In genomic region chr19:32292782-32293776, GRCm38 (mm10) we compare ENCODE assay signal across 10 mouse cellular contexts.
DNase-seq lines count a peak whose midpoint lies in the region; ATAC-seq and TF ChIP-seq lines count a peak whose summit lies in the region.
"Had no signal": no experiment of that assay in that cellular context is flagged by ENCODE, and none has a peak within 500 bp of the region (broad histone marks: within the 10 kb centered on the region; RNA-seq: fewer than 3 reads in every experiment).

No protein-coding gene starts in this region.

- H3K36me3 ChIP-seq in heart, embryonic 11.5 days (ENCODE audit: control insufficient read depth, insufficient read depth, low read length) = no peaks in the 10 kb centered on the region
- no peaks in the 10 kb centered on the region for H3K36me3 ChIP-seq in lung, embryonic 16.5 days (ENCODE audit: control insufficient read depth, insufficient read depth, low read length)
- H3K36me3 ChIP-seq in heart, postnatal 0 days (replicated peaks; ENCODE audit: control insufficient read depth, insufficient read depth, low read length) = no peaks in the 10 kb centered on the region
- no peaks in the 10 kb centered on the region for H3K36me3 ChIP-seq in myocyte (ENCODE audit: control insufficient read depth, insufficient read depth)
- H3K36me3 ChIP-seq: embryonic facial prominence, embryonic 13.5 days; limb, embryonic 12.5 days had no signal

- no peak for TF ChIP-seq EP300 in heart, postnatal 0 days (IDR thresholded peaks at IDR 0.05; ENCODE audit: low read depth)

- ATAC-seq in heart, embryonic 11.5 days (replicated peaks; ENCODE audit: insufficient number of reproducible peaks, low FRiP score, low TSS enrichment) = no peak
- ATAC-seq in lung, embryonic 16.5 days (ENCODE audit: low read depth) = no peak
- no peak for ATAC-seq in heart, postnatal 0 days (ENCODE audit: insufficient read depth, low read depth)
- ATAC-seq in erythroid progenitor cell, adult 5-6 weeks (replicated peaks; ENCODE audit: low FRiP score, poor library complexity, severe bottlenecking) = no peak

- DNase-seq in heart, postnatal 36 days = no peak
- DNase-seq in lung, postnatal 4 days = no peak
- no peak for DNase-seq in heart, postnatal 0 days (ENCODE audit: low spot score)
- DNase-seq in cerebellum, adult 2 months = no peak

- peak overlapping the region; percentile 59 for H3K27ac ChIP-seq in heart, embryonic 11.5 days (ENCODE audit: low read depth, low read length)
- peak overlapping the region; percentile 47 for H3K27ac ChIP-seq in lung, embryonic 16.5 days (ENCODE audit: low read length)
- peak overlapping the region; percentile 76 for H3K27ac ChIP-seq in heart, postnatal 0 days (ENCODE audit: low read depth)
- H3K27ac ChIP-seq in cerebellum, adult 2 months (ENCODE audit: insufficient read depth, low read length) = no peak overlapping the region
- H3K27ac ChIP-seq: embryonic facial prominence, embryonic 13.5 days had no signal

- no peak for TF ChIP-seq POLR2A in myocyte (IDR thresholded peaks at IDR 0.05; ENCODE audit: insufficient read length, low read depth)
- no peak for TF ChIP-seq POLR2A in cerebellum, adult 2 months (IDR thresholded peaks at IDR 0.05; ENCODE audit: borderline replicate concordance, insufficient read depth, low read length)

- intact Hi-C loops in heart, postnatal 36 days (cut with DNase I) = no loop called here

- 71% methylated on average over 12 of the region's 12 CpGs for WGBS in heart, embryonic 11.5 days (ENCODE audit: insufficient replicate concordance)
- 71% methylated on average over 12 of the region's 12 CpGs for WGBS in lung, embryonic 16.5 days
- 51% methylated on average over 12 of the region's 12 CpGs for WGBS in heart, postnatal 0 days
- 75% methylated on average over 12 of the region's 12 CpGs for WGBS in cerebellum, adult 2 months

- H3K9me3 ChIP-seq in heart, embryonic 11.5 days (replicated peaks; ENCODE audit: control insufficient read depth, low read length) = no peaks in the 10 kb centered on the region
- H3K9me3 ChIP-seq in lung, embryonic 16.5 days (ENCODE audit: control insufficient read depth, low read length) = no peaks in the 10 kb centered on the region
- H3K9me3 ChIP-seq in heart, postnatal 0 days (replicated peaks; ENCODE audit: control insufficient read depth, low read length) = no peaks in the 10 kb centered on the region
- H3K9me3 ChIP-seq: embryonic facial prominence, embryonic 13.5 days; limb, embryonic 12.5 days had no signal

- H3ac ChIP-seq in myocyte (ENCODE audit: control insufficient read depth, insufficient read length) = no peak overlapping the region

- H3K9ac ChIP-seq in heart, embryonic 11.5 days (ENCODE audit: low read depth, low read length) = no peak overlapping the region
- H3K9ac ChIP-seq in lung, embryonic 16.5 days (ENCODE audit: low read length) = no peak overlapping the region
- H3K9ac ChIP-seq in heart, postnatal 0 days (replicated peaks; ENCODE audit: low read depth, low read length) = no peak overlapping the region
- H3K9ac ChIP-seq: embryonic facial prominence, embryonic 13.5 days; limb, embryonic 12.5 days had no signal

- H3K4me3 ChIP-seq in heart, embryonic 11.5 days (ENCODE audit: low read depth, low read length) = no peak overlapping the region
- no peak overlapping the region for H3K4me3 ChIP-seq in lung, embryonic 16.5 days (ENCODE audit: low read length)
- 0 out of 2 replicates have a peak overlapping the region, but pooled peaks have one; percentile 2 for H3K4me3 ChIP-seq in heart, postnatal 0 days (ENCODE audit: low read depth, low read length)
- no peak overlapping the region for H3K4me3 ChIP-seq in myocyte
- H3K4me3 ChIP-seq in cerebellum, adult 2 months (replicated peaks; ENCODE audit: insufficient read depth, low read depth, low read length) = no peak overlapping the region
- H3K4me3 ChIP-seq: embryonic facial prominence, embryonic 13.5 days; limb, embryonic 12.5 days had no signal

- no peak overlapping the region for H3K4me2 ChIP-seq in heart, embryonic 11.5 days
- peak overlapping the region; percentile 22 for H3K4me2 ChIP-seq in lung, embryonic 16.5 days (ENCODE audit: low read depth, low read length)
- H3K4me2 ChIP-seq in heart, postnatal 0 days (ENCODE audit: low read depth, low read length) = peak overlapping the region; percentile 39
- H3K4me2 ChIP-seq in myocyte (ENCODE audit: low read depth) = peak overlapping the region; percentile 88
- H3K4me2 ChIP-seq: embryonic facial prominence, embryonic 13.5 days; limb, embryonic 12.5 days had no signal

- peaks cover 24% of the 10 kb centered on the region for H3K4me1 ChIP-seq in heart, embryonic 11.5 days (ENCODE audit: control insufficient read depth, insufficient read depth, low read length)
- peaks cover 22% of the 10 kb centered on the region for H3K4me1 ChIP-seq in lung, embryonic 16.5 days (replicated peaks; ENCODE audit: control insufficient read depth, insufficient read depth, low read length)
- H3K4me1 ChIP-seq in heart, postnatal 0 days (ENCODE audit: control insufficient read depth, insufficient read depth) = peaks cover 18% of the 10 kb centered on the region
- H3K4me1 ChIP-seq in cerebellum, adult 2 months (ENCODE audit: control insufficient read depth, insufficient read depth, low read length) = peaks cover 14% of the 10 kb centered on the region

- no peaks in the 10 kb centered on the region for H3K27me3 ChIP-seq in heart, embryonic 11.5 days (ENCODE audit: control insufficient read depth, insufficient read depth, low read length)
- H3K27me3 ChIP-seq in lung, embryonic 16.5 days (ENCODE audit: control insufficient read depth, insufficient read depth, low read depth, low read length) = no peaks in the 10 kb centered on the region
- no peaks in the 10 kb centered on the region for H3K27me3 ChIP-seq in heart, postnatal 0 days (ENCODE audit: control insufficient read depth, insufficient read depth, low read length)
- H3K27me3 ChIP-seq in myocyte (ENCODE audit: control insufficient read depth, insufficient read depth, insufficient read length) = no peaks in the 10 kb centered on the region
- H3K27me3 ChIP-seq in cerebellum, adult 2 months (ENCODE audit: control insufficient read depth, insufficient read depth, low read length) = no peaks in the 10 kb centered on the region
- H3K27me3 ChIP-seq: embryonic facial prominence, embryonic 13.5 days; limb, embryonic 12.5 days had no signal

- TF ChIP-seq CTCF in heart, postnatal 0 days (IDR thresholded peaks at IDR 0.05; ENCODE audit: low read depth) = no peak
- TF ChIP-seq CTCF in cerebellum, adult 2 months (IDR thresholded peaks at IDR 0.05; ENCODE audit: borderline replicate concordance, insufficient read depth, low read depth, low read length) = no peak

- H3K79me2 ChIP-seq in myocyte (ENCODE audit: control insufficient read depth, insufficient read depth) = no peaks in the 10 kb centered on the region

TF ChIP-seq in myocyte, 11 proteins besides CTCF, POLR2A, EP300 and RAD21:
- TF ChIP-seq TCF3 (IDR thresholded peaks at IDR 0.05; ENCODE audit: insufficient read length, low read depth) (no peak), E2F4 (IDR thresholded peaks at IDR 0.05; ENCODE audit: insufficient read depth) (no peak), USF1 (IDR thresholded peaks at IDR 0.05; ENCODE audit: low read depth) (no peak), CEBPB (IDR thresholded peaks at IDR 0.05; ENCODE audit: insufficient read depth, poor library complexity, severe bottlenecking) (no peak), MYOD1 (IDR thresholded peaks at IDR 0.05; ENCODE audit: control insufficient read depth in 1 of 3, insufficient read length in 2 of 3, low read depth in 2 of 3) (no peak), TCF12 (IDR thresholded peaks at IDR 0.05; ENCODE audit: insufficient read depth, poor library complexity, severe bottlenecking) (no peak), MYOG (IDR thresholded peaks at IDR 0.05; ENCODE audit: control insufficient read depth in 1 of 3, insufficient read depth in 1 of 3, insufficient read length in 2 of 3, low read depth in 2 of 3) (no peak)
